Mouse (Mus musculus): Measurements from ENCODE around the gene Snx5. TPM values are rescaled to one million over a fixed set of nuclear protein-coding genes. Genes with fewer than 3 reads are reported as not detected.

The Snx5 gene
- polyA plus RNA-seq, 1 experiment from 2014 or later, result 145 TPM

DNA sequence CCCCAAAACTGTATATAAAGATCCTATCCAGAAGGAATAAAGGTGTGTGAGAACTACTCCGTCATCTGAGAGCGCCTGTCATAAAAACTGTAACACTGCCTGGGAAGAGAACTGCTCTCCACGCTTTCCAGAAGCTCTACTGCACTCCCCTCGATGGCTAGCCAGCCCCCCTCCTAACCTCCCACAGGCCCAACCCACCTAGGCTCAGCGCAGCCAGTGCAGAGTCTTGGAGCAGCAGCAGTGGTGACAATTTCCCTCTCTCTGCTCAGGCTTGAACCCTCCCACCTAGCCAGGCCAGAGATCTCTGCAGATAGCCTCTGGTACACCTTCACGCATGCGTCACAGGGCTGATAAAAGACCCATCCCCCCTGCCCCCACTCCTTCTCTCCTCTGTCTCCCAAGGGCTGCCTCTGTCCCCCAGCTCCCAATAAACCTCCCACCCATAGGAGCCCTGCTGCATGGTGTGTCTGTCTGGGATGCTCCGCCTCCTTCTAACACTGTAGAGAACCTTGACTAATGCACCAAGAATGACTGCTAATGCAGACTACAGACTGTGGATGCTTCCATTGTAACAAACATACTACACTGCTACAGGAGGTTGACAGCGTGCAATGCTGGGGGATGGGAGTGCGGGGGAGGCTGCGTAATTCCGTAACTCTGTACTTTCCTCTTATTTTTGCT, 43.7 kb downstream of the Snx5 start:
- no peak for TF ChIP-seq CTCF (IDR thresholded peaks at IDR 0.05)
- DNase-seq (ENCODE audit: low read depth, low spot score) (no peak), ATAC-seq (no peak)
- ChIA-PET POLR2A (no interaction called here), CTCF (no interaction called here)
- in situ Hi-C loops (cut with MboI; ENCODE audit: low pct_unique_long_range_greater_than_20kb), result no loop called here
- H3K27me3 ChIP-seq, result no peaks in the 10 kb centered on the region

DNA sequence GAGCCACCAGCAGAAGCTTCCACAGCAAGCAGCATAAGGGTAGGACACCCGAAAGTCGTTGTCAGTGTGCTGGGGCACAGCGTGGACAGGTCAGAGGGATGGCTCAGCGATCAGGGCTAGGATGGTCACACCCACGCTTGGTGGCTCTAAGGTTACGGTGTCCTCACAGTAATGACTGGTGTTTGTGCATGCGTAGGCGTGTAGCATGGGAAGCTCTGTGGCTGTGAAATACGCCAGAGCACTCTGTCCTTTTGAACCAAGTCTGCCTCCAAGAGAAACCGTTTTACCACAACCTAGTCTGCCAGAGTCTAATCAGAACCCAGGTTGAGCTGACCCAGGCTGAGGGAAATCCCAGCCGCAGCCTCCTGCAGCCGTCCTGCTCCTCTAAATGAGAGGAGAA, 46.4 kb downstream of the Snx5 start:
- no peak for ATAC-seq
- no peak for DNase-seq (ENCODE audit: low read depth, low spot score)
- in situ Hi-C loops (cut with MboI; ENCODE audit: low pct_unique_long_range_greater_than_20kb), result no loop called here

DNA sequence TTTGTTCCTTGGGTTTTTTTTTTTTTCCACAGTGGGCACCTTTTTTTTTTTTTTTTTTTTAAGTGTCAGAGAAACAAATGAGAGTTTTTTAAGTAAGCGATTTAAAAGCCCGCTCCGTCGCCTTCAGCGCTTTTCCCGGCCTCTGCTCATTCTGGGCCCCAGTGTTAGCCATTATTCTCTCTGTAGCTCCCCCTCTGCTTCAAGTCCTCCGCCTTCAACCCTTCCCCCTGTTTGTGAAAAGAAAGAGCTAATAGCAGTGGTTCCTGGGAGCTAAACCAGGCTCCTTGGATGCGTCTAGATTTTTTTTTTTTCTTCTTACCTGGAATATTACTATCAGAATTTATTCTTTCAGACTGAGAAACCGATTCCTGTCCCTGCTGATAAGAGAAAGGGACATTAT, 55.1 kb downstream of the Snx5 start:
- DNase-seq (ENCODE audit: low read depth, low spot score) (no peak), ATAC-seq (no peak)
- POLR2A ChIA-PET, result interaction anchor here (0.6 kb wide), 2 partner anchors 30 to 336 kb away, joined by 3 to 5 read pairs; no protein-coding TSS in a partner anchor
- TF ChIP-seq CTCF (IDR thresholded peaks at IDR 0.05), result no peak
- CTCF ChIA-PET, result no interaction called here
- H3K27me3 ChIP-seq, result no peaks in the 10 kb centered on the region
- in situ Hi-C loops (cut with MboI; ENCODE audit: low pct_unique_long_range_greater_than_20kb), result loop anchor here (5.0 kb wide), 3 partner anchors 208 to 378 kb away; no protein-coding TSS in a partner anchor

More for the DNA sequence above, 46.4 kb downstream of the Snx5 start:
- ChIA-PET POLR2A (no interaction called here), CTCF (no interaction called here)
- no peaks in the 10 kb centered on the region for H3K27me3 ChIP-seq
- no peak for TF ChIP-seq CTCF (IDR thresholded peaks at IDR 0.05)

DNA sequence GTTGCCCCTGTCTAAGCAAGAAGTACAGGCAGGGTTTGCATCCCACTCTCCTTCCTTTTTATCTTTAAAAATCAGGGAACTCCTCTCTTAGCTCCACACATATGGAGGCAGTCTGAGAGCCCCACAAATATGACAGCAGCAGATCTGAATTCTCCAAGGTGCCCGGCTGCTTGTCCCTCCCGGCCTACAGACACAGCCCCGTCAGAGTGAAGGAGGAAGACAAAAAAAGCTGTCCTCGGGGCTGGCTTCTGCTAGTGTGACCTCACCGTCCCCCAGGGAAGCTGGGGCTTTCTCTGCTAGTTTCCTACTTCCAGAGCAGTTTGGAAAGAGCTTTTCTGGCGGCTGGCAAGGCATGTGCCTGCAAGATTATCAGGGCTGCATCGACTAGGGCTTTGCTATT, 55.5 kb downstream of the Snx5 start:
- DNase-seq (ENCODE audit: low read depth, low spot score) (no peak), ATAC-seq (no peak)
- POLR2A ChIA-PET, result interaction anchor here (0.6 kb wide), 2 partner anchors 31 to 336 kb away, joined by 3 to 5 read pairs; no protein-coding TSS in a partner anchor
- in situ Hi-C loops (cut with MboI; ENCODE audit: low pct_unique_long_range_greater_than_20kb), result loop anchor here (5.0 kb wide), 3 partner anchors 208 to 378 kb away; no protein-coding TSS in a partner anchor
- H3K27me3 ChIP-seq, result no peaks in the 10 kb centered on the region
- no peak for TF ChIP-seq CTCF (IDR thresholded peaks at IDR 0.05)
- CTCF ChIA-PET, result interaction anchor here (0.8 kb wide), 1 partner anchor 211 kb away, joined by 3 read pairs; no protein-coding TSS in a partner anchor

DNA sequence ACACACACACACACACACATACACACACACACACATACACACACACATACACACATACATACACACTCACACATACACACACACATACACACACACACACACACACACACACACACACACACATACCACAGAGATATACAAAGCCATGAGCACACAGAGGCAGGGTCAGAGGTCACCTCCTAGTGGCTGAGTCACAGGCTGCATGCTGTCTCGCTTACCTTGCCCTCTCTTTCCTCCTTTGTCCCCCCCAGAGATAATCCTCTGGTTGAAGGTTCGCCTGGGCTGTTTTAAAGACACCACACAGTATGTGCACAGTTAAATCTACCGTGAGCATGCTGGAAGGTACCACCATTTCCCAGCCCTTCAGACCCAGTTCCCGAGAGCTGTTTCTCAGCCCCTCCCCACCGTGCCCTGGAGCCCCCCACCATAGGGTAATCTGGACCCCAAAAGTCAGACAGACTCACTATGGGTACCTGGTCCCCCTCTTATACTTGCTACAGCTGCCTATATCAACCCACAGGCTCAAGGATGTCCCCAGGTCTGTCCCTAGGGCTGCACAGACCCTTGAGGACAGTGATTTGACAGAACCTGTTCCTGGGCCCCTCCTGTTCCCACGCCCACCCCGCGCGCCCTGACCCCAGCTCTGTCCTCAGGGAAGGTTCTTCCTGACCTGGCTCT, 56.1 kb downstream of the Snx5 start:
- no peak for TF ChIP-seq CTCF (IDR thresholded peaks at IDR 0.05)
- in situ Hi-C loops (cut with MboI; ENCODE audit: low pct_unique_long_range_greater_than_20kb), result loop anchor here (5.0 kb wide), 3 partner anchors 207 to 377 kb away; no protein-coding TSS in a partner anchor
- CTCF ChIA-PET, result interaction anchor here (0.8 kb wide), 1 partner anchor 210 kb away, joined by 3 read pairs; no protein-coding TSS in a partner anchor
- POLR2A ChIA-PET, result interaction anchor here (0.6 kb wide), 1 partner anchor 31 kb away, joined by 5 read pairs; no protein-coding TSS in a partner anchor
- H3K27me3 ChIP-seq, result no peaks in the 10 kb centered on the region
- DNase-seq (ENCODE audit: low read depth, low spot score), result no peak
- ATAC-seq, result no peak

GRCm38 (mm10) chr2:144213803-144214202, 56.9 kb downstream of the Snx5 start:
- ATAC-seq (no peak), DNase-seq (ENCODE audit: low read depth, low spot score) (no peak)
- in situ Hi-C loops (cut with MboI; ENCODE audit: low pct_unique_long_range_greater_than_20kb), result no loop called here
- CTCF ChIA-PET, result interaction anchor here (1.3 kb wide), 1 partner anchor 203 kb away, joined by 3 read pairs; the partner anchor contains the start of gene Rrbp1
- no peaks in the 10 kb centered on the region for H3K27me3 ChIP-seq
- TF ChIP-seq CTCF (IDR thresholded peaks at IDR 0.05), result no peak
- POLR2A ChIA-PET, result no interaction called here

DNA sequence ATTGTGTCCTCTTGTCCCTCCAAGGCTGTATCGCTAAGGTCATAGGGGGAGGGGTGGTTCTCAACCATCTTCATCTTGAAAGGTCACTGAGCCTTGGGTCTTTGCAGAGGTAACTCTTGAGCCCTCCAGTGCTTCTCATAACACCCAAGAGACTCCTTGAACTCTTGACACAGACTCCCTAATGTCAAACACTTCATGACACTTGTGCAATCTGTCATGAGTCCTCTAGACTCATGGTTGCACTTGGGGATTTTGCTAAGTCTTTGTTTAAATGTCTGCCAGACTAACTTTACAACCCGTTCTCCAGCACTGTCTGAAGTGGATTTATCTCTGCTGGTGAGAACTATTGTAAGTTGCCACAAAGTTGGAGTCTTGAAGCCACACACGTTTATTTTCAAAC, 61.3 kb downstream of the Snx5 start:
- no peak for ATAC-seq
- DNase-seq (ENCODE audit: low read depth, low spot score), result no peak
- no peaks in the 10 kb centered on the region for H3K27me3 ChIP-seq
- CTCF ChIA-PET, result no interaction called here
- in situ Hi-C loops (cut with MboI; ENCODE audit: low pct_unique_long_range_greater_than_20kb), result no loop called here
- no peak for TF ChIP-seq CTCF (IDR thresholded peaks at IDR 0.05)
- POLR2A ChIA-PET, result no interaction called here

- ATAC-seq (no peak), DNase-seq (ENCODE audit: low read depth, low spot score) (no peak)
- no peaks in the 10 kb centered on the region for H3K27me3 ChIP-seq
- ChIA-PET CTCF (interaction anchor here (1.3 kb wide), 1 partner anchor 37 kb away, joined by 3 read pairs; no protein-coding TSS in a partner anchor), POLR2A (interaction anchor here (0.5 kb wide), 1 partner anchor 48 kb away, joined by 8 read pairs; no protein-coding TSS in a partner anchor)
- TF ChIP-seq CTCF (IDR thresholded peaks at IDR 0.05), result no peak
- in situ Hi-C loops (cut with MboI; ENCODE audit: low pct_unique_long_range_greater_than_20kb), result no loop called here
Observed at GRCm38 (mm10) chr2:144207365-144207764, 63.3 kb downstream of the Snx5 start.

DNA sequence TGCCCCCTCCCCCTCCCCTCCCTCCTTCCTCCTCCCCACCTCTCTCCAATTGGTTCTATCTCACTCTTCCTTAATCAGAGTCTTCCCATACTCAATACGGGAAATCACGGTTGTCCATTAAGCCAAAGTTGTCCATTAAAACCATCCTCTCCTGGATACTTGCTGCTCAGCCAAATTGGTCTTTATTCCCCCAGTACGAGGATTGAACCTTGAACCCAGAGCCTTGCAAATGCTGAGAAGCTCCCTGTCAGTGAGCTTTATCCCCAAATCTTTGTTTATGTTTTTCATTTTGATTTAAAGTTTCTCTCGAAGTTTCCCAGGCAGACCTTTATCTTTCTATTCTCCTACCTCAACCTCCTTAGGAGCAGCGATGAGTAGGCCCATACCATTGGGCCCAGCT, 67.7 kb downstream of the Snx5 start:
- ATAC-seq, result no peak
- no peaks in the 10 kb centered on the region for H3K27me3 ChIP-seq
- ChIA-PET CTCF (no interaction called here), POLR2A (no interaction called here)
- in situ Hi-C loops (cut with MboI; ENCODE audit: low pct_unique_long_range_greater_than_20kb), result no loop called here
- TF ChIP-seq CTCF (IDR thresholded peaks at IDR 0.05), result no peak
- no peak for DNase-seq (ENCODE audit: low read depth, low spot score)

- DNase-seq (ENCODE audit: low read depth, low spot score), result no peak
- CTCF ChIA-PET, result interaction anchor here (0.8 kb wide), 1 partner anchor 16 kb away, joined by 3 read pairs; no protein-coding TSS in a partner anchor
- TF ChIP-seq CTCF (IDR thresholded peaks at IDR 0.05), result no peak
- H3K27me3 ChIP-seq, result no peaks in the 10 kb centered on the region
- POLR2A ChIA-PET, result no interaction called here
- no peak for ATAC-seq
- in situ Hi-C loops (cut with MboI; ENCODE audit: low pct_unique_long_range_greater_than_20kb), result no loop called here
Observed at GRCm38 (mm10) chr2:144202567-144202966, 68.1 kb downstream of the Snx5 start.

DNA sequence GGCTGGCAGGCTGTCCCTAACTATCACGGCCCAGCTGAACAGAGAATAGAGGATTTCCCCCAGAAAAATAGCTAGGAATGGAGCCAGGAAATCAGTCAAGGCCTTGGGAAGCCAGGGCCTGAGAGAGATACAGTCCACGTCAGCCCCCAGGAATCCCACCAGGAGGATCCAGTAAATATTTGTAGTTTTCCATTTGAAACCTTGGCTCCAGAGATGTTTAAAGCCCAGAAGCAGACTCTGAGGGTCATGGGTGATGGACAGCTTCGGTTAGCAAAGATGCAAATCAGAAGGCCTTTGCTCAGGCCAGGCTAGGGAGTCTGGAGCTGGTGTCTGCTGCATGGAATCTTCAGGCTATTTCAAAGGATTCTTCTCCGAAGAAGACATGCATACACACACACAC, 68.6 kb downstream of the Snx5 start:
- no peak for ATAC-seq
- TF ChIP-seq CTCF (IDR thresholded peaks at IDR 0.05), result no peak

More for the DNA sequence above, 68.6 kb downstream of the Snx5 start:
- ChIA-PET CTCF (interaction anchor here (0.8 kb wide), 1 partner anchor 15 kb away, joined by 3 read pairs; no protein-coding TSS in a partner anchor), POLR2A (no interaction called here)
- in situ Hi-C loops (cut with MboI; ENCODE audit: low pct_unique_long_range_greater_than_20kb), result no loop called here
- DNase-seq (ENCODE audit: low read depth, low spot score), result no peak
- no peaks in the 10 kb centered on the region for H3K27me3 ChIP-seq

Other genes starting within 250 kb of the Snx5 start
- not detected for gene Banf2, start 237.8 kb downstream of the Snx5 start, polyA plus RNA-seq (2021)
- 6.0 TPM for gene Mgme1, start 243 bp downstream of the Snx5 start, polyA plus RNA-seq (2021)
- not detected for gene Ovol2, start 61.2 kb upstream of the Snx5 start, polyA plus RNA-seq (2021)
- 35.8 TPM for gene Kat14, start 98.1 kb upstream of the Snx5 start, polyA plus RNA-seq (2021)
- gene Pet117, start 98.1 kb upstream of the Snx5 start, polyA plus RNA-seq (2021), result 0.24 TPM

Data from Patski (cell line).